Mouse (Mus musculus) myocyte (in vitro differentiated cells): ENCODE measurements around the gene Suox. TPM values are rescaled to one million over a fixed set of nuclear protein-coding genes. Genes with fewer than 3 reads are reported as not detected.

Experiments
- H3K27me3 ChIP-seq: one replicate; pipeline ENCODE4 v1.6.1; 2011; ENCODE audit not compliant: control insufficient read depth, insufficient read depth, insufficient read length
- H3K36me3 ChIP-seq: one replicate; pipeline ENCODE4 v1.6.1; 2011; ENCODE audit not compliant: control insufficient read depth, insufficient read depth
- H3K4me2 ChIP-seq: one replicate; pipeline ENCODE4 v1.6.1; 2011; ENCODE audit warnings: low read depth, control low read depth
- H3K4me3 ChIP-seq: one replicate; pipeline ENCODE4 v1.5.1; 2011; ENCODE audit warnings: mild to moderate bottlenecking, control low read depth, moderate library complexity
- H3K79me2 ChIP-seq: one replicate; pipeline ENCODE4 v1.6.1; 2011; ENCODE audit not compliant: control insufficient read depth, insufficient read depth
- H3ac ChIP-seq: one replicate; pipeline ENCODE4 v1.6.1; 2011; ENCODE audit not compliant: control insufficient read depth, insufficient read length
- CEBPB ChIP-seq: IDR thresholded peaks from 2 replicates; pipeline ENCODE4 v1.6.1; 2011; ENCODE audit warnings: mild to moderate bottlenecking, moderate library complexity; ENCODE audit not compliant: poor library complexity, insufficient read depth, severe bottlenecking
- E2F4 ChIP-seq: IDR thresholded peaks from one replicate; pipeline ENCODE4 v1.6.1; 2011; ENCODE audit warnings: mild to moderate bottlenecking, control low read depth, moderate library complexity; ENCODE audit not compliant: insufficient read depth
- MAX ChIP-seq: IDR thresholded peaks from one replicate; pipeline ENCODE4 v1.6.1; 2011; ENCODE audit warnings: low read depth, mild to moderate bottlenecking, control low read depth
- MYOD1 ChIP-seq, 3 experiments: IDR thresholded peaks; one replicate each; pipeline ENCODE4 v1.6.1; 2011; ENCODE audit warnings: control low read depth in 2 of 3, low read depth in 2 of 3, mild to moderate bottlenecking in 2 of 3, moderate library complexity in 1 of 3; ENCODE audit not compliant: insufficient read length in 2 of 3, control insufficient read depth in 1 of 3
- MYOG ChIP-seq, 3 experiments: IDR thresholded peaks; one replicate each; pipeline ENCODE4 v1.6.1; 2011; ENCODE audit warnings: control low read depth in 2 of 3, low read depth in 2 of 3, mild to moderate bottlenecking in 2 of 3; ENCODE audit not compliant: insufficient read length in 2 of 3, control insufficient read depth in 1 of 3, insufficient read depth in 1 of 3
- POLR2A ChIP-seq: IDR thresholded peaks from one replicate; pipeline ENCODE4 v1.6.1; 2011; ENCODE audit warnings: low read depth, mild to moderate bottlenecking, control low read depth, moderate library complexity; ENCODE audit not compliant: insufficient read length
- POLR2AphosphoS2 ChIP-seq: IDR thresholded peaks from one replicate; pipeline ENCODE4 v1.6.1; 2011; ENCODE audit warnings: low read depth, control low read depth; ENCODE audit not compliant: insufficient read length
- REST ChIP-seq: IDR thresholded peaks from one replicate; pipeline ENCODE4 v1.6.1; 2011; ENCODE audit warnings: mild to moderate bottlenecking, control low read depth, moderate library complexity; ENCODE audit not compliant: insufficient read depth, insufficient read length
- SRF ChIP-seq: IDR thresholded peaks from one replicate; pipeline ENCODE4 v1.6.1; 2011; ENCODE audit warnings: low read depth; ENCODE audit not compliant: control insufficient read depth, insufficient read length
- TCF12 ChIP-seq: IDR thresholded peaks from one replicate; pipeline ENCODE4 v1.6.1; 2011; ENCODE audit warnings: mild to moderate bottlenecking, control low read depth; ENCODE audit not compliant: poor library complexity, insufficient read depth, severe bottlenecking
- TCF3 ChIP-seq: IDR thresholded peaks from one replicate; pipeline ENCODE4 v1.6.1; 2011; ENCODE audit warnings: low read depth, control low read depth; ENCODE audit not compliant: insufficient read length
- USF1 ChIP-seq: IDR thresholded peaks from one replicate; pipeline ENCODE4 v1.6.1; 2011; ENCODE audit warnings: low read depth, mild to moderate bottlenecking, control low read depth, moderate library complexity
- polyA plus RNA-seq: library from polyadenylated mRNA; unstranded; fragments of >200 nt; fragmentation: generic; extraction: Trizol; gene quantifications from one replicate; pipeline ENCODE4 v1.2.1, GENCODE M21; 2012; ENCODE audit warnings: missing spikeins

Suox gene
- polyA plus RNA-seq, 1 experiment: 23.3 TPM

GRCm38 (mm10) chr10:128655254-128655653, 18.6 kb downstream of the Suox start:
- H3K79me2 ChIP-seq: no peaks in the 10 kb centered on the region
- H3K4me2 ChIP-seq: no peak overlapping the region
- no peak overlapping the region for H3ac ChIP-seq
- no peak for TF ChIP-seq MYOG (IDR thresholded peaks at IDR 0.05; ENCODE audit: control insufficient read depth in 1 of 3, insufficient read depth in 1 of 3, insufficient read length in 2 of 3, low read depth in 2 of 3)
- TF ChIP-seq SRF: no peak
- no peak for TF ChIP-seq POLR2A
- no peak for TF ChIP-seq POLR2AphosphoS2
- no peak for TF ChIP-seq CEBPB
- TF ChIP-seq USF1: no peak
- TF ChIP-seq TCF12: no peak
- no peak for TF ChIP-seq REST
- no peak for TF ChIP-seq MAX
- no peak for TF ChIP-seq E2F4
- no peak for TF ChIP-seq TCF3
- TF ChIP-seq MYOD1 (IDR thresholded peaks at IDR 0.05; ENCODE audit: control insufficient read depth in 1 of 3, insufficient read length in 2 of 3, low read depth in 2 of 3): no peak
- H3K4me3 ChIP-seq: no peak overlapping the region
- no peaks in the 10 kb centered on the region for H3K27me3 ChIP-seq
- no peaks in the 10 kb centered on the region for H3K36me3 ChIP-seq

GRCm38 (mm10) chr10:128653866-128654265, 20.0 kb downstream of the Suox start:
- H3K4me2 ChIP-seq: no peak overlapping the region
- no peaks in the 10 kb centered on the region for H3K36me3 ChIP-seq
- H3K79me2 ChIP-seq: no peaks in the 10 kb centered on the region
- H3ac ChIP-seq: no peak overlapping the region
- no peak for TF ChIP-seq SRF
- TF ChIP-seq MAX: no peak
- no peak for TF ChIP-seq TCF12
- H3K27me3 ChIP-seq: no peaks in the 10 kb centered on the region
- H3K4me3 ChIP-seq: no peak overlapping the region

GRCm38 (mm10) chr10:128646139-128647089, 27.5 kb downstream of the Suox start:
- no peak overlapping the region for H3K4me2 ChIP-seq
- H3ac ChIP-seq: no peak overlapping the region
- H3K36me3 ChIP-seq: no peaks in the 10 kb centered on the region
- no peak overlapping the region for H3K4me3 ChIP-seq
- TF ChIP-seq POLR2AphosphoS2 (no peak), TCF3 (no peak), MYOG (IDR thresholded peaks at IDR 0.05; ENCODE audit: control insufficient read depth in 1 of 3, insufficient read depth in 1 of 3, insufficient read length in 2 of 3, low read depth in 2 of 3) (no peak), SRF (no peak), TCF12 (no peak), E2F4 (no peak), USF1 (no peak), MYOD1 (IDR thresholded peaks at IDR 0.05; ENCODE audit: control insufficient read depth in 1 of 3, insufficient read length in 2 of 3, low read depth in 2 of 3) (no peak), REST (no peak), POLR2A (no peak), CEBPB (no peak), MAX (no peak)
- H3K79me2 ChIP-seq: no peaks in the 10 kb centered on the region
- peaks cover 14% of the 10 kb centered on the region for H3K27me3 ChIP-seq

- TF ChIP-seq USF1: no peak
- TF ChIP-seq TCF3: no peak
Observed at GRCm38 (mm10) chr10:128645111-128646011, 28.5 kb downstream of the Suox start, which contains the start of gene Ikzf4. TSS of gene Ikzf4 (minus strand) at chr10:128645991.

GRCm38 (mm10) chr10:128642749-128643148, 31.1 kb downstream of the Suox start:
- Histone ChIP-seq H3K4me3 (no peak overlapping the region), H3K79me2 (no peaks in the 10 kb centered on the region), H3K27me3 (peaks cover 14% of the 10 kb centered on the region), H3K36me3 (no peaks in the 10 kb centered on the region), H3ac (no peak overlapping the region), H3K4me2 (no peak overlapping the region)
- TF ChIP-seq POLR2AphosphoS2: no peak
- TF ChIP-seq MYOD1 (IDR thresholded peaks at IDR 0.05; ENCODE audit: control insufficient read depth in 1 of 3, insufficient read length in 2 of 3, low read depth in 2 of 3): no peak
- no peak for TF ChIP-seq SRF
- TF ChIP-seq POLR2A: no peak
- TF ChIP-seq CEBPB: no peak
- TF ChIP-seq MYOG (IDR thresholded peaks at IDR 0.05; ENCODE audit: control insufficient read depth in 1 of 3, insufficient read depth in 1 of 3, insufficient read length in 2 of 3, low read depth in 2 of 3): no peak
- TF ChIP-seq USF1: no peak
- no peak for TF ChIP-seq TCF12
- TF ChIP-seq E2F4: no peak
- TF ChIP-seq TCF3: no peak
- TF ChIP-seq REST: no peak
- TF ChIP-seq MAX: no peak

More at GRCm38 (mm10) chr10:128645111-128646011, 28.5 kb downstream of the Suox start, which contains the start of gene Ikzf4:
- Histone ChIP-seq H3K36me3 (no peaks in the 10 kb centered on the region), H3K4me2 (no peak within 1 kb of the TSS), H3K79me2 (no peaks in the 10 kb centered on the region), H3ac (no peak within 1 kb of the TSS), H3K4me3 (no peak within 1 kb of the TSS), H3K27me3 (peaks cover 14% of the 10 kb centered on the region)
